Mouse (Mus musculus) gonadal fat pad, adult 2 months (tissue): ENCODE results near the gene Dnajc13. TPM values are rescaled to one million over a fixed set of nuclear protein-coding genes. Genes with fewer than 3 reads are reported as not detected.

Source experiments
- DNase-seq: peaks from one replicate; pipeline ENCODE4 v3.0.0-alpha.2; 2012; ENCODE audit warnings: low read depth
- polyA plus RNA-seq: library from polyadenylated mRNA; depleted of rRNA; stranded (reverse); fragments of >200 nt; gene quantifications from 2 replicates; pipeline ENCODE4 v1.2.3, GENCODE M21; 2012; rRNA removed

Dnajc13 gene
- 40.8 and 61.1 TPM in 2 replicates for polyA plus RNA-seq

DNA sequence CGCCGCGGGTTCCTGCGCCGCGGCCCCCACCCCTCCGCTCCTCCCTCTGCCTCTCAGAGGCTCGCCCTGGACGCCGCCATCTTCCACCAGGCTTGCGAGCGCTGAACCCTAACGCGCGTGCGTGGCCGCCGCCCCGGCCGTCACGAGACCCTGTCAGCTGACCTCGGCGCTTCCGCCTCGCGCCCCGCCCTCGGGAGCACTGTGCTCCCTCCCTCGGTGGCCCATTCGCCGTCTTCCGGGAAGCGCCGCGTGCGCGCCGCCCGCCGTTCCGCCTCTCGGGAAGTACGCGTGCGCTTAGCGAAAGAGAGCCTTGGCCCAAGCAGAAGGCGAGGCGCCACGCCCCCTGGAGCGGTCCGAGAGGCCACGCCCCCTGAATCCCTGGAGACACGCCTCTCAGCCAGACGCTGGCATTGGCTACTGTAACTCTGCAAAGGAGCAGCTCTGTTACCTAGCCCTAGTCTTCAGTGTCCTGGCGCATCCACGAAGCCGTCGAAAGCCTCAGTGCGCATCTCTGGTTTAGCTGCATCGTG is at the start of gene Dnajc13:
Dnajc13 (minus strand) TSS at position 108 of the 530 bp plus-strand sequence.
- DNase-seq, result peak; percentile 60

DNA sequence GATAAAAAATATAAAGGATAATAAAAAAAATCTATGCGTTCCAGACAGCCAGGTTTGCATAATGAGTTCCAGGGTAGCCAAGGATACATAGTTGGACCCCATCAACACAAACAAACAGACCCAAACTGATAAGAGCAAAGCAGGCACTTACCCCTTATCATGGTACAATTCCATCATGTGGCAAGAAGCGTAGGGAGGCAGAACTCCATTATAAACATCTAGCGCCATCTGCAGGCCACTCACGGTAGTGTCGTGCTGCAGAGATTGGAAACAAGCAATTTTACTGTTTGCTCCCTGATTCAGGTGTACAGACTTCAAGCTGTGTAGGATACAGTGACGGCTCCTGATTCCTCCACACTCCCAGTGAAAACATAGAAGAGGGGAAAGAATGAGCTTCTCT is 44.0 kb upstream of the Dnajc13 start:
- no peak for DNase-seq

DNA sequence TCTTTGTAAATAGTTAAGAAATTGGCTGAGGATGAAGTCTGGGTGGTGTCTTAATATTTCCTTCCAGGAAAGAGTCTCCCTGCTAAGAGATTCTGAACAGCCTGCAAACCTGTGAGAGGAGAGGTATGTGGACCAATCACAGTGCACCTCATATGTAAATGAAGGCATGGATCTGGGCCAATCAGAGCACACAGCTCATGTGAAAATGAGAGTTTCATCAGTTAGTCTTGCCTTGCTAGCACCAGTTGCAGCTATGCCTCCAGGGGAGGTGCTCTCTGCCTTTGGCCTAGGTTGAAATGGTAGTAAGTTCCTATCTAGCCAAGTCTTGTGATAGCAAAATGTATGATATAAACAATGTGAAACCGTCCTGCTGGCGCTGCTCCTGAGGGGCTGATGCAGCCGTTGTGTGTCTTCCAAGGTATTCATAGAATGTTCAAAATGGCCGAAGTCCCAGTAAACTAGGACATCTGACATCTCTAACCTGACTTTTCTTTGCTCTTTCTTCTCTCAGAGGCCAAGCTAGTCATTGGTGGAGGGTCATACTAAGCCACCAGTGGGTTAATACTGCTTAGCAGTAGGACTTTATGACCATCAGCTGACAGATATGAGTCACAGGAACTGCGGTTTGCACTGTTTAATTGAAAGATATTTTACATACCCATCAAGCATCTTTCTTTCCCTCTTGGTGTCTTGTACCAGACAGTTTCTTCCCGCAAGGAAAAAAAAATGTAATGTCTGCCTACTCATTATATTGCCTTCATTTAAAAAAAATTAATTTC is 42.8 kb upstream of the Dnajc13 start:
- no peak for DNase-seq

DNA sequence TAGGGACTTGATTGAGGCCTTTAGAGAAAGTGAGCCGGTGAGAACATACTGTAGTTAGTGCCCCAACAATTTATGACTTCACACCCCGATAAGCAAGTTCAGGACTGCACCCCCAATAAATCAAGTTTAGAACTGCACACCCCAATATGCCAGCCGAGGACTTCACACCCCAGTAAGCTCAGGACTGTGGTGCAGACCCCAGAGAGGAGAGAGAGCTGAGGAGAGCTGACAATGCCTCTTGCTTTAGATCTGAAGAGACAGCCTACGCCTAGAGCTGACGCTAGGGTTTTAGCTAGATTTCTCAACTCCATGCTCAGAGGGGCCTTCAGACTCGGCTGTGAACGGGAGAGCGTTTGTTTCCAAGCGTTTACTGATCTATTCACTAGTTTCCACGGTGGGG is 42.1 kb upstream of the Dnajc13 start:
- no peak for DNase-seq

DNA sequence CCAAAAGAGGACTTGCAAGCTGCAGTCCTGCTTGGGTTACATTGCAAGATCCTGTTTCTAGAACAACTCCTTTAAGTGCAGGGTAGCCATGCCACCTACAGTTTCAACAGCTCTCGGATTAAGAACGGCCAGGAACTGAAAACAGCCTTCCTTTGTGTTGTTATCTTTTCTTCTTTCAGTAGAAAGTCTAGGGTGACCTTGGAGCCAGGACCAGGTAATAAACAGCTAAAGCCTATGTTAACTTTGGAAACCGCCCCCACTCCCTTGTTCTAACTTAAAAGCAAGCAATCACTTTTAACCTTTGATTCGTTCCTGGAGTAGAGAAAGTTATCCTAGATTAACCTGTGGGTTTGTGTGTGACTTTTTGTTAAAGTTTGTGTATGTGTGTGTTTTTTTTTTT is 41.6 kb upstream of the Dnajc13 start:
- DNase-seq, result no peak

DNA sequence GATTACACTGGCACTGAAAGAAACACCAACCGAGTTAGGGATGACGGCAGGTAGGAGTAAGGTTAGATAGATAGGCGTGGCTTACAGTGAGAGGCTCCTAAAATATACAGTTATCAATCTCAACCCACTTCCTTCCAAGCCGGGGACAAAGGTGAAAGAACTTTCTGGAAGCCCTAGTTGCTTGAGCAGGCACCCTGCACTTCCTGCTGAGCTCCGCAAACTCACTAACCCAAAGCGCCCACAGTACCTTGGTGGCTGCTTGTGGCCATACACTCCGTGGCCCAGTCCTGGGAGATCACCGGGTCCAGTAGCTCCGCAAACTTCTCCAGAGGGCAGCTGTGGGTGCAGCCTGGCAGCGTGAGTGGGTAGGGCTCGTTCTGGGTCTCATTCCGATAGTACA is 37.8 kb upstream of the Dnajc13 start:
- DNase-seq, result no peak

DNA sequence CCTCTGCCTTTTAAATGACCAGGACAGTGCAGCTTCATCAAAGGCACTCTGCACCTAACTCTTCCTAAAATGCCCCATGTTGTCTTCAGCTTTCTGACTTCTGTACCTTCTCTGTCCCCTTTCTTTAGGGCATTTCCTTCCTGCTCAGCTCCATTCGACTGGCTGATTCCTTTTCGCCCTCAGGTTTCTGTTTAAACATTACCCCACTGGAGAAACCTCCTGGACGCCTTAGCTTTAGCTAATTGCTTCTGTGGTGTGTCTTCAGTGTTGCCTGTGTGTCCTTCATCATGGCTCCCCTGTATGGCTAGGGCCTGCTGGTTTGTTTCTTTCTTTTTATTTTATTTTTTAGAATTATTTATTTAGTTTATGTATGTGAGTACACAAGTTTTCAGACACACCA is 34.3 kb upstream of the Dnajc13 start:
- DNase-seq, result no peak

DNA sequence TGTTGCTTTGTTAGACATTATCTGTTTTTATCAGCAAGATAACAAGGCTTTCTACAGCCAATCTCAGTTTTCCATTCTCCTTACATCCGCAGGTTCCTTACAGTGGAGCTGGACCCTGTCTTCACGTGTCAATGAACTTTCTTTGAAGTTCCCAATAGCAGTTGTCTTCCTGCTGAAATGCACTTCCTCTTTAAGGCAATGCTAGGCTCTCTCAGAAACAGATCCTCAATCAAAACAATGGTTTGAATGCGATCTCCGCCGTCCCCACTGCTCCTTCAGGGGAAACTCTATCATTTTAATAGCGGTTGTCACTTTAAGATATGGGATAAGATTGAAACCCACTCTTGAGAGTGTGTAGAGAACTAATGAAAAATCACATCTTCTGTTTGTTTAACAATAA is 22.2 kb upstream of the Dnajc13 start:
- no peak for DNase-seq

DNA sequence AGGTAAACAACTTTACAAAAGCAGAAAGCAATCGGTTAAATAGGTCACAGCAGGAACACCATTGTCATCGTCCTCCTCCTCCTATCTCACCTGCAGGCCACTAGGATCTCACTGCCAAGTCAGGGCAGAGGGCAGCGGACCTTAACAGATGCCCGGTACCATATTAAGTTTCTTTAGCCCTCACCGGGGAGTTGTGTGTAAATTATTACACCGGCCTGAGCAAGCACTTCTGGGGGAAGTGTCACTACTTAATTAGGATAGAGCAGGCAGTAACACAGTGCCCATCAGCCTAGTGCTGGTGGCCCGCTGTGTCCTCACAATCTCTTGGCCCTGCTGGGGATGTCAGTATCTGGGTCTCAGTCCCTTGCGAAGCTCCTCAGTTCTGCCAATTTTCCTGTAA is 19.8 kb upstream of the Dnajc13 start:
- no peak for DNase-seq

DNA sequence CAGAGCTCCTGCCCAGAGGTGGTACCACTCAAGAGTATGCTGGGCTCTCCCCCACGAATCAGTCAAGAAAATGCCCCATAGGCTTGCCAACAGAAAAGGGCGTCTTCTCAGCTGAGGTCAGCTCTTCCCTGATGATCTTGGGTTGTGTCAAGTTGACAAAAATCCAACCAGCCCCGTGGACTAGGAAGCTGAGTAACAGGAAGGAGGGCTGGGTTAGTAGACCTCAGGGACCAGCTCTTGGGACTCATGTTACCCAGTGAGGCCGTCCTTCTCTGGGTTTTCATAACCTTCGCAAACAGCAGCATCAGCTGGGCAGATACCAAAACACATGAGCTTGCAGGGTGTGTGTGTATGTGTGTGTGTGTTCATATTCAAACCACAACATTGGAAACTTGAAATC is 19.0 kb upstream of the Dnajc13 start:
- DNase-seq, result no peak

DNA sequence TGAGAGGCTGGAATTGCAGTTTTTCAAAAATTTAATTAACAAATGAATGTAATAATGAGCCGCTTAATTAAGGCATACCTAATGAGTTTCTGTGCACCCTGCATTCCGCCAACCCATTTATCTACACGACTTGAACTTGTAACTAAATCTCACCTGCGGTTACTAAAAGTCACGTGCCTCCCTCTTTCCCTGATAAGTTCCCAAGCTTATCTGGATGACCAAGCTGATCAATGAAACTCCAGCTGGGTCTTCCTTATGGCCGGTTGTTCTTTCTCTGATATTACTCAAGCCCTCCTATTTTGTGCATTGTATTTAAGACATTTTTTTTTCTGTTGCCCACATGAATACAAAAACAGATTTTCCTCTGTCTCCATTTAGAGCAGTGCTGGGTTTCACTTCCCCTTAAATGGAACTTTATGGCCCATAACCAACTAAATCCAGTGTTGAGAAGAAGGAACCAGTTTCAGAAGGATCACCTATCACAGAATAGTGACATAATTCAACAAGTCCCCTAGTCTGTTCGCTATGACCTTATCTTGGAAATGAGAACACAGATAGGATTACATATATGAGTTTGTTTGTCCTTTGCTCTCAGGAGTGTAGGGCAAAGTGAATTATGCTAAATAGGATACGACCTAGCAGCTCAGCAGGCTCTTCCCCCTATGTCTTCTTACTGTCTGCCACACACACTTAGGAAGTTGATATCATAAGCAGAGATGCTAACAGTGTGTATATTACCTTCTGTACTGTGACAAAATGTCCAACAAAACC is 18.2 kb upstream of the Dnajc13 start:
- DNase-seq, result no peak

DNA sequence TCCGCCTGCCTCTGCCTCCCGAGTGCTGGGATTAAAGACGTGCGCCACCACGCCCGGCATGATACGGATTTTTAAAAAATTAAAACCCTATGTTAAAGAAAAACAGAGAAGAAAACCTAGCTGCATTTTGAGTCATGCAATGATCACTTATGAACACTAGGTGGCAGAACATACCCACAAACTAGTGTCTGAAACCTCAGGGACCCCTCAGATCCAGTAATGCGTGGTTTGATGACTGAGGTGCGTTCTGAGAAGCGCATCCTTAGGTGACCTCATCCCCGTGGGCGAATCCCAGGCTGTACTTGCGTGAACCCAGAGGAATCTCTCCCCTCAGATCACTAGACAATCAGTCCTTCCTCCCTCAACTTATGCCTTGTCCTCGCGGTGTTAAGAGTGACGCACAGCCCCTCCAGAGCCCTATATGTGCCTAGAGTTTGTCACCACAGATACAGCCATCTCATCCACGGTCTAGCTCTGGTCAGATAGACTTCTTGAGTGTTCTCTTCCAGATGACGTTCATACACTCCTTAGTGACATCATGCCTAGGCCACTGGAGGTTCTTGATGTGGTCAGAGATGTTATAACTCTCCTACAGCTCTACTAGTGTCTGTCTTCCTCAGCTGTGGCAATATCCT is 14.9 kb upstream of the Dnajc13 start:
- no peak for DNase-seq

DNA sequence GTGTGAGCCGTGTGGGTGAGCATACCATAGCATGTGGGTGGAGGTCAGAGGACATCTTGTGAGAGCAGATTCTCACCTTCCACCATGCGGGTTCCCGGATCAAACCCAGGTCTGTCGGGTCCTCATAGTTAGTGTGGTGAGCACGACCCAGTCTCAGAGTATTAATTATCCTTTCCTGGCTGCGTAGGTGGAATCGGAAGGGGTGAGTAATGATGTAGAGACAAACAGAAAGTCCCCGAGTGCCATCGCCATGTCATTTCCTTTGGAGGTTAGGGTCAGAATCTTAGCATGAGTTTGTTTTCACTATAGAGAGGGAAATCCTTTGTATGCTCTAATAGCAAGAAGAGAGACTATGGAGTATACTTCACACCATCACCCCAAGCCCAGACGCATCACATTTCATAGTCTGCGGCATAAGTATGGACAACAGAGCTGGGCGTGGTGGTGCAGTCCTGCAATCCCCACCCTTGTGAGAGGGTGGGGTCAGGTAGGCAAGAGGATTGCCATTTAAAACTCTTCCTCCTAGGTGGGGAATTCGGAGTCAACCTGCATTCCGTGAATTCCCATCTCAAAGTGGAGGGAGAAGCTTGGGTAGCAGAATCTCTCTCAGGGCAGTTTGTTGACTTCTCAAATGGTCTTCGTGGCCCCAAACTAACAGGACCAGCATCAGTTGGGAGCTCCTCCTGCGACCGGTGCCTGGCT is 12.5 kb upstream of the Dnajc13 start:
- DNase-seq, result no peak

DNA sequence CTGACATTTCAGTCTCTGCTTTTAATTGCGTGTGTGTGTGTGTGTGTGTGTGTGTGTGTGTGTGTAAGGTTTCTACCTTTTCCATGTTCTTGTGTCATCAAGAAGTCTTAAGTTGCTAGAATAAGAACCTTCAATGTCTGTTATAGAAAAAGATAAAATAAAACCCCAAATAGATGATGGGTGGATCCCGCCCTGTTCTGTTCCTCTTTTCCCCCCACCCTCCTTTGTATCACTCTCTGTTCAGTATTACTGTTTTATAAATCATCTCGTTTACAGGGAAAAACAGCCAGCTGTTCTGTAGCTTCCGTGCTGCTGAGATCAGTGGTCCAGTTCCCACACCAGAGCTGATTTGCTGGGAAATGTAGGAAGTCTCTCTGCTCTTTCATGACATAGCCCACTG is 9.3 kb upstream of the Dnajc13 start:
- DNase-seq, result no peak

DNA sequence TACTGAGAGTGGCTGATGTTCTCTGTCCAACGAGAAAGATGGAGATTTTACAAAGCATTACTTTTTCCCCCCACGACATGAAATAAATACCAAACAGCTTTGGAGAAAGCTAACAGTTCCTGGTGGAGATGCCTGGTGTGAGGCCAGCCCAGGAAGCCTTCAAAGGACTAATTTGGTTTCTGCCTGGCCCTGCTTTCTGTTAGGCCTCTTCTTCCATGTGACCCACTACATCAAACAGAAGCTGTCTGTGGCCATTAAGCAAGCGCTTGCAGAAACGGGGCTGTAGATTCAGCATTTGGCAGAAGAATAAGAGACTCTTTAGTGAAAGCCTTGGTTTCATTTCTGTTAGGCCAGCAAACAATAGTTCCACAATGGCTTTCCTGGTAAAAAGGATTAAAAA is 8.9 kb upstream of the Dnajc13 start:
- DNase-seq, result no peak

DNA sequence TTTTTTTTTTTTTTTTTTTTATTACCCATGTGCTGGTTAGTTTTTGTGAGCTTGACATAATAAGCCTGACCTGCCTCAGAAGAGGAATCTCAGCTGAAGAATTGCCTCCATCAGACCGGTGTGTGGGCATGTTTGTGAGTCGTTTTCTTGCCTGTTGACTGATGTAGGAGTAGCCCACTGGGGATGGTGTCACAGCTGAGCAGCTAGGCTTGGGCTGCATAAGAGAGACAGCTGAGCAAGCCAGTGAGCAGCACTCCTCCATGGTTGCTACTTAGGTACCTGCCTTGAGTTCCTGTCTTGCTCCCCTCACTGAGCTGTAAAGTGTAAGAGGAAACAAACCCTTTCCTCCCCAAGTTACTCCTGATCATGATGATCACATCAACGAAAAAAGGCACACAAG is 7.2 kb upstream of the Dnajc13 start:
- DNase-seq, result no peak

DNA sequence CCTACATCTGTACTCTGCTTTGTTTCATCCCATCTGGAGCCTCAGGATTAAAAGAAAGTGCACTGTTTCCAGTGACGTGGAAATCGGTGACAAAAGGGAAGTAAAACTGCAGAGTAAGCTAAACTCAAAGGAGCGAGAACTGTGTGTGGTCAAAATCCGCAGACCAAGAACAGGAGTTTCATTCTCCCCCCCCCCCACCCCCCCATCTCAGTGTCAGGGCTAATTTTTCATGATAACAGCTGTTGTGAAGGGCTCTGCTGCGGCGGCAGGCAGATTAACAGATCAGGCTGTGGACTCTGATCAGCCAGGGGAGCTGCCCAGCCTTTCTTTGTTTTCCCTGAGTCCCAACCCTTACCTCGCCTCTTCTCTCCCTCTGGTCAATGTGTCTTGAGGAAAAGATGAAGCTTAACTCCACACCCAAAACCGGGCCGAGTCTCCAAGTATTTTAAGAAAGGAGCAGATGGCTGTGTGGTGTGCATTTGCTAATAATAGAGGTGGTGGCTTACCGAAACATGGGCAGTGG is 6.7 kb upstream of the Dnajc13 start:
- DNase-seq, result no peak

DNA sequence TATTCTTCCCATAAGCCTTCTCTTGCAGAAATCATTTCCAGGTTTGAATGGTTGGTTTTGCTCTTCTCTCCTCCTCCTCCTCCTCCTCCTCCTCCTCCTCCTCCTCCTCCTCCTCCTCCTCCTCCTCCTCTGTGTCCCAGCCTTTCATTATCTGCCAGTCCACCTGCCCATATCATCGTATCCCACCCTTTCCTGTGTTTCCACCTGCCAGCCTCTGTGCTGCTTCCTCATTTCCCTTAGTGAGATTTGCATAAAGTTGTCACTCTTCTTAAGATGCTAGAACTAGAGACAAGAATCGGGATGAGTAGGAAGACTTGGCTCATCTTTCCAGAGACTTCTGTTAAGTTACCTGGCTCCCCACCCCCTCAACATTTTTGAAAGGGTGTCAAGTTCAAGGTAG is 1.8 kb upstream of the Dnajc13 start:
- DNase-seq, result no peak

DNA sequence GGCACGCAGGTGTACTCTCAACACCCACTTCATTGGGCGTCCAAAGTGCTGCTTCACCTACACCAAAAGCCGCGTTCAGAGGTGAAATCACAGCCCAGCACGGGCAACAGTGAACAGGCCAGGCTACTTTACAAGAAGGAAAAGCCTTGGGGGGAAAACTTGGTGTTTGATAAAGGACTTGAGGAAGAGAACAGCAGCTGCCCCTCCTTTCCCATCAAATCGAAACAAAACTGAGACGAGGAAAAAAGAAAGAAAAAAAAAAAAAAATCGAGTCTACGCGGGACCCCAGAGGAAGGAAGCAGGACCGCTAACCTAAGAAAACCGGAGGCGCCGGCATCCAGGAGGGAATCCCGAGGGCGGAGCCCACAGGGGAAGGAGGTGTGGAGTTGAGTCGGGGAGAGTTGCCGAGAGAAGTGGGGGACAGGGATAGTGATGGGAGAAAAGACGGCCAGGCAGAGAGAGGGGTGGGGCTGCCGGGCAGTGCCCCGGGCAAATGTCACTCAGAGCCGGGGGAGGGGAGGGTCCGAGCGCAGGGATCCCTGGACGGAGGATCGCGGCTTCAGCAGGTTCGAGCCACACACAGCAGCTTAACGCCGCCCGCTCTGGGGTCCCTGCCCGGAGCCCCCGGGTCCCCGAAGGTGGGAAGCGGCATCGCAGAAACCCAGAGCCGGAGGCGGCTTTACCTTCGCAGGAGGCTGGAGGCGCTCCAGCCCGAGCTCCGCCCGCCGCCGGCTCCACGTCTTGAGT is 541 bp downstream of the Dnajc13 start:
- no peak for DNase-seq

DNA sequence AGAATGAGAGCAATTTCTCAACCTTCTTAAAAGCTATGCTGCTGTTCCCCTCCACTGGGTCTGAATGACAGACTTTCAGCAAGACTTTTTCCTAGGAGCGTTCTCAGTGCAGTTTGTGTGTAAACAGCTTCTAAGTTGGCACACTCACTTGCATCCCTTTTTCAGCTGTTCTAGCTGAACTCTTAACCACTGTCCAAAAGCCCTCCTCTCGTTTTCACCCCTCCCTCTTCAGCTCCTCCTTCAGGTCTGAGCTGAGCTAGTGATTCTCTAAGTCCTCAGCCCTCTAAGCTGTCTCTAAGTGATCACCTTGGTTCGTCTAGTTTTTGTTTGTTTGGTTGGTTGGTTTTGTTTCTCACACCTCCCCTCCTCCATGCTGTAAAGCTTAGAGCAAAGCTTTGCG is 2.4 kb downstream of the Dnajc13 start:
- no peak for DNase-seq

DNA sequence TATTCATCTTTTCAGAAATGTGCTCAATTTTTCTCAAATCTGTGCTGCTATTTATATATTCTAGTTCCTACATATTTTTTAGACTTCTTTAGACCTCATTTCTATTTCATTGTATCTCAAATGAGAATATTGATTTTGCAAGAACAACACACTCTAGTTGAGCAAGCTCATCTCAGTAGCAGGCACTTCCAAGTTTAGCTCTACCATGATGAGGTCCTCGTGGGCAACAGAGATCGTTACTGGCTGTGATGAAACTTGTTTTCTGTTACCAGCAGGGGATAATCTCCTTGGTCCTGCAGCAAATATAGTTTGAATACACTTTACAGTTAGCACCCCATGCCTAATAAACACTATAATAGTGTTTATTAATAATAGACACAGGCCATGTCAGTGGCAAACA is 6.6 kb downstream of the Dnajc13 start:
- DNase-seq, result no peak
